Mouse (Mus musculus) thymus, postnatal 25 days (tissue): ENCODE measurements around the gene Cenpe.
A peak's percentile ranks its signal among the peaks of the same experiment; 100 is the strongest.
"Not testable (repeated sequence)": the region's sequence is repeated elsewhere in the genome, so short reads cannot be mapped to it uniquely, and the experiment has no call there.

ENCODE experiments used
- DNase-seq: peaks from one replicate; pipeline ENCODE4 v3.0.0; 2022

The Cenpe gene

GRCm38 (mm10) chr3:135211805-135212657 is at the start of gene Cenpe:
Gene Cenpe (plus strand): TSS chr3:135212537.
- peak; percentile 94 for DNase-seq

DNA sequence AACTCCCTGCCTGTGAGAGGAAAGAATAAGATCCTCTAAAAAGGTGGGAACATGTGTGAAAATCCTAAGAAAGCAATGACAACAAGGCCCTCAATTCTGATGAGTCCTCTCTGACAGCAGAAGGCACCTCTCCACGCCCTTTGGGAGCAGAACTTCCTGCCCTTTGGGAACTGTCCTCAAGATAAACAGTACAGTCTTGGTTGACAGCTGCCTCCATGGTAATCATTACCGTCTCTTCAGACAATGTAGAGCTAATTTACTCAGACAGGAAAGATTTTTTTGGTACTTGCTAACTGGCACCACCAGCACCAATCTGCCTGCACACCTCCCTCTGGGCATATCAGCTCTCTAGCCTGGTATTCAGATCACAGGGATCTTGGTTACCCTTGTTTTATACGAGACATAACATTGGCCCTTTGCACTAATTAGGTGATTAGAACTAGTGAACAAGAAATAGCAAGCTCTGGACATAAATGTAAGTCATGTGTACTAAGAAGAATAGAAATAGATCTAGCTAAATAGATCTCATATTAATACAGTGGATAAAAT is 40.4 kb upstream of the Cenpe start:
- no peak for DNase-seq

DNA sequence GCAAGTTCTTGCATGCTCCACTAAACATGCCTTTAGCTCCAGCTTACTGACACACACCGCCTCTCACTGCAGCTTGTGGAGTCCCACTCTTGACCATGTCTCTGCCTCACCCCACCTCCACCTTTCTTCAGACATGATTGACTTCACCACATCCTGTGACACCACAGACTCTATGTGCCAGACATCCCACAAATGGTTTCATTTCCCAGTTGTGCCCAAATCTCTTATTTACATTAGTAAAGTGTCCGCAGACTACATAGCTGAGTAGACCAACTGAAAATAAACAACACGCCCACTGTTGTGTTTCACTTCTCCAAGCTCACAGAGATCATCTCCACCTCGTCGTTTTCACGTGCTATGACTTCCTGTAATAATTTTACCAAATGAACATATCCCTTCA is 20.5 kb upstream of the Cenpe start:
- DNase-seq, result no peak

- not testable (repeated sequence) for DNase-seq
These were observed 14.3 kb upstream of the Cenpe start for GRCm38 (mm10) chr3:135198051-135198450.

GRCm38 (mm10) chr3:135200409-135201303 is 11.7 kb upstream of the Cenpe start:
- no peak for DNase-seq

DNA sequence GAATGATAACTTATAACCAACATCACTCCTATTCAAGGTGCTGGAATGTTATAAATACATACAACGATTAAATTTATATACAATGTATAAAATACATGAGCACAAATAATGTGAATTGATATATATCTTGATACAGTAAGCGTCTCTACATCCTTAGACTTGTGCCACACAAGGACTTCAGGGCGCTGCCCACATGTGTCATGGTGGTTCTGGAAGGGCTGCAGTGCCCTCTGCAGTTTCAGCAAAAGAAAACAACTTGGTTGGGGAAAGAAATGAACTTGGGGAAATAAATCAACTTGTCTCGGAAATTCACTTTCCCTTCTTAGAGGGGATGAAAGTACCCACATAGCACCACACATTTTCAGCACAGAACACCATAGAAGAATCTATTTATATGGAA is 5.7 kb upstream of the Cenpe start:
- DNase-seq, result peak; percentile 15

DNA sequence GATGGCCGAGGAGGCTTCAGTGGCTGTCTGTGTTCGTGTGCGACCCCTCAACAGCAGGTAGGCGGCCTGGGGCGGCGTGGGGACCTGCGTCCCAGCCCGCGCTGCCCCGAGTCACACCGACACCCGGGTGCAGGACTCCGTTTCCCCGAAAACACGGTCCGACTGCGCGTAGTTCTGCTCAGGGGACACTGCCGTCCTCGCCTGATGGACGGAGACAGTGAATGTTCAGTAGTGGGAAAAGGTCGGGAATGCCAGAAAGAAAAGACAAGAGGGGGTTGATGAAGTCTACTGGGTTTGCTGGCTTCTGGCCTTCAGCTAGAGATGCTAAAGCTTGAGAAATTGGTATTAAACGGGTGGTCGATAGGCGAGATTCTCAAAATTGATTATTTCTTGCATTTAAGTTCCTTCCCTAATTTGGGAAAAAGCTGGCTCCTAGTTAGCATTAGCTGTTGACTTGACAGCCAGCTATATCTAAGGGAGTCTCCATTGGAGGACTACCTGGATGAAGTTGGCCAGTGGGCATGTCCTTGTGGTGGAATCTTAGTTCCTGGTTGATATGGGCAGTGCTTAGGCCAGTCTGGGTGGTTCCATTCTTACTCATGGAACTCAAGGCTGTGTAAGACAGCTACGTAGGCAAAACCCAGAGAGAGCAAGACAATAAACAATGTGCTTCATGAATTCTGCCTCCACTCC is 467 bp downstream of the Cenpe start:
- no peak for DNase-seq

DNA sequence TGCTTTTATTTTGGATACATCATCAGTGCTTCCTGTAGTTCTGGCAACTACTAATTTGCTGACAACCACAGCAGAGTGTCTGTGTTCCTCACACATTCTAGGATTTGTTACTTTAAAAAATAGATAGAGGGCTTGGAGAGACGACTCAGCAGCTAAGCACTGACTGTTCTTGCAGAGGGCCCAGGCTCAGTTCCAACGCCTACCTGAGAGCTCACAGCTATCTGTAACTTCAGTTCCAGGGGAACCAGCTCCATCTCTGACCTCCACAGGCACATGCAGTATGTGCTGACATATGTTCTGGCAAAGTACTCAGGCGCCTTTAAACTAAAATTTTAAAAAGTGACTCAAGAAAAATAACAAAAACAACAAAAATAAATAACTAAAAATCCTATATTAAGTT is 19.7 kb downstream of the Cenpe start:
- no peak for DNase-seq

GRCm38 (mm10) chr3:135232462-135232861 is 20.1 kb downstream of the Cenpe start:
- DNase-seq, result no peak

DNA sequence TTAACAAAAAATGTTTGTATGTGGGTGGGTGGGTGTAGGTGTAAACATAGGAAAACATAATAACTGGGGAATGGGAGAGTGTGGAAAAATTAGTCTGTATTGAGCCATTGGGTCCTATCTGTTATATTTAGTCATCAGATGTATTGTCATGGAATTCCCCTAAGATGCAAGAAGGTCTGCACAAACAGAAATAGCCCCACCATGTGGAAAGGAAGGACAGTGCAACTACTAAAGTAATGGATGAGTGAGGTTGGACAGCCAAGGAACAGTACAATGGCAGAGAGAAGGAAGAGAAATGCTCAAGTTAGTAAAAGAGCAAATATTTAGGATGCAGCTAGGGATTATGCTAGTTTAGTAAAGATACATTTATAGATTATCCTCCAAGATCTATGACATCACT is 33.4 kb downstream of the Cenpe start:
- no peak for DNase-seq

GRCm38 (mm10) chr3:135246828-135247227 is 34.5 kb downstream of the Cenpe start:
- DNase-seq, result no peak

GRCm38 (mm10) chr3:135249104-135249503 is 36.8 kb downstream of the Cenpe start:
- no peak for DNase-seq

- no peak for DNase-seq
These were observed 39.5 kb downstream of the Cenpe start for GRCm38 (mm10) chr3:135251825-135252224.

- no peak for DNase-seq
These were observed 42.4 kb downstream of the Cenpe start for GRCm38 (mm10) chr3:135254784-135255183.

- DNase-seq, result no peak
These were observed 46.6 kb downstream of the Cenpe start for GRCm38 (mm10) chr3:135258919-135259318.

- DNase-seq, result no peak
These were observed 47.9 kb downstream of the Cenpe start for GRCm38 (mm10) chr3:135260233-135260632.

DNA sequence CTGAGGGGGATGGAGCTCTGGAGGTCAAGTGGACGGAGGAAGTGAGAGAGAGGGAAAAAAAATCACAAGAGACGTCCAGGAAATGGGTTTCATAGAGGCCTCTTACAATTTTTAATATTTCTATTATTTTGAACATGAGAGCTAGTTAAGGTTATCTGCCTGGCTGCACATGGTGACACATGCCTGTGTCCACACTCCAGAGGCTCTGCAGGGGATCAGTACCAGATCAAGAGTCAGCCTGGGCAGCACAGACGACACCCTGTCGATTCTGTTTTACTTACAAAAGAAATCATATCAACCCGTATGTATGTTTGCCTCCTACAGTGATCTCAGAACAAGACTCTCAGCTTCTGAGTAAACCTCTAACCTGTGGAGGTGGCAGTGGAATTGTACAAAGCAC is 56.3 kb downstream of the Cenpe start:
- DNase-seq, result no peak

DNA sequence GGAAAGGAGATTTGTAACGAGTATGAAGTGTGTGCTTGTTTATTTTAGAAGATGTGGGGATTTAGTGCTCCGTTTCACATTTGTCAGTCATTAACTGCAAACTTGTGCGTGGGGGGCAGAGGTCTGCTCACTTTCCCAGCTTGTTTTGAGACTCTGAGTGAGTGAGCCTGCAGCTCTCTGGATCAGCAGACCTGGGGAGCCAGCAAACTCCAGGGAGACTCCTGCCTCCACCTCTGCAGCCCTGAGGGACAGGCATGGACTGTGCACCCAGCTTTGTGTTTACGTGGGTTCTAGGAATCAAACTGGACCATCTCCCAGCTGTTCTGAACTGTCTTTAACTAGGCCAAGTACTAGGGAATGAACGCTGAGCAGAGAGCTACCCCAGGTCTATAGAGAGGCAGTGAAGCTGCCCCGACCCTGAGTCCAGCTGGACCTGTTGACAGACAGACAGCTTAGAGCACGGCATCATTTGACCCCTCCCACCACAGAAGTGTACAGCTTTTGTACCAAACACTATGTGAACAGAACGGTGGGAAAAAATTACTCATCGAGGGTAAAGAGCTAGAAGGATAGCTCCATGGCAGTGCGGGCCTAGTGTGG is 57.2 kb downstream of the Cenpe start:
- no peak for DNase-seq

DNA sequence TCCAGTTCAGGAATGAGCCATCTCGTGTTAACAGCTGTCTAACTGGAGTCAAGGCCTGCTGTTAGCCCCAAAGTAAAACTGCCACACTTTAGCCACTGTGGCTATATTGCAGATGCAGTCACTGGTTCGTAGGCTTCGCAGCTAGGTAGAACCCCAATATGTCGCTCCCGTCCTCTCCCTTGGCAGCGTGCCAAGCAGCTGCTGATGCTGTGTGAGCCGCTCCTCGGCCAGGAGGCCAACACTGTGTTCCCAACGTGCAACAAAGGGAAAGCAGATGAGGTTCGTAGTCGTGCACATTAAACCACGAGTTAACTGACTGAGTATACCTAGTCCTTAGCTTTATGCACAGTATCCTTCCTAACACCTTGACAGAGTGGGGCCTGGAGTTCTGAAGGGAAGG is 60.3 kb downstream of the Cenpe start:
- no peak for DNase-seq

DNA sequence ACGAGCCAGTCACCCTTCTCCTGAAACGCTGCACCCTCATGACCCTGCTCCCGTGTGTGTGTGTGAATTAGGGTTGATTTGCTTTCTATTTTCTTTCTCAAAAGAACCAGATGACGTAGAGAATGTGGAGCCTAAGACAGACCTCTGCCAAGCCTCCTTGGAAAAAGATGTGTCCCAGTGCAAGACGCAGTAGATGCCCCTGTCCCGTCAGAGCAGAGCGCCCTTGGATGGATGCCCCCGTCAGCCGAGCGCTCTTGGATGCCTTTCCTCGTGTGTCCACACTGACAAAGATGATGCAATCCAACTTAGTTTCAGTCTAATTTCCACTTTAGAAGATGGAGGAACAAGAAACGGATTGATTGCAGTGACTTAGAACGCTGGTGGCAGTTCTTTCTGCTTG is 60.7 kb downstream of the Cenpe start:
- DNase-seq, result no peak

GRCm38 (mm10) chr3:135280160-135280559 is 67.8 kb downstream of the Cenpe start:
- DNase-seq, result peak; percentile 11

DNA sequence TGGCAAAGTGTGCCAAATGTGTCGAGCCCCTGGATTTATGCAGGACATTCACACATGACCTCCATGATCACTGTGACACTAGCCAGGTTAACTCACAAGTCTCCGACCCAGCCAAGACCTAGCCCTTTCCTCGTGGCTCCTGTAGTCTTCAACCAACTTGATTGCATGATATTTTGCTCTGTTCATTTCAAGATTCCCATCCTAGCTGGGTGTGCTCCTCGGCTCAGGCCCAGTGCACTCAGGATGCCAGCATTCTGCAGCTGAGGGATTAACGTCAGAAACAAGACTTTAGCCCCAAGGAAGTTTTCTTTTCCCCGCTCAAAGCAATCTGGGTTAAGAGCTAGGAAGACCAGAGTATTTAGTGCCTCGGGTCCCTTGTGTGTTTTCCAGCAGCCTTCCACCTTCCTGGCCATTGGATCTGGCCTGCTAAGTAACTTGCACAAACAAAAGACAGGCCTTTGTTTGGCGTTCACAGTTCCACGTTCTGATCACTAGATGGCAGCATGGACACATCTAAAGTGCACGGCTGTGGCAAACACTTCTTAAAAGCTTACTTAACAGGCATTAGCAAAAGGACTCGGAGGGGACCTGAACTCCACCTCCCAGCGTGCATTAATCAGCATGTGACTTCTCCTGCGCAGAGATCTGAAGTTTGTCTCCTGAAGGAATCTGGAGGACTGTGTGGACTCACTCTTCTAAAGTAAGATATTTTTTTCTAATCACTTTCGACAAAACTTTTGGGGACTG is 68.5 kb downstream of the Cenpe start, which contains the start of gene Bdh2:
TSS of gene Bdh2 (plus strand) at position 553 of the 747 bp plus-strand sequence.
- DNase-seq, result peak; percentile 76
